Mouse (Mus musculus) cerebellum, adult 9-11 months (tissue): ENCODE measurements at regions not wholly inside any gene's neighbourhood (a gene's known extent, or its start where the extent isn't known, plus 50 kb on each side); places are given as distances from the start of the nearest gene placed in this dataset.

Experiments used
- DNase-seq: peaks from one replicate; pipeline ENCODE4 v3.0.0; 2022

DNA sequence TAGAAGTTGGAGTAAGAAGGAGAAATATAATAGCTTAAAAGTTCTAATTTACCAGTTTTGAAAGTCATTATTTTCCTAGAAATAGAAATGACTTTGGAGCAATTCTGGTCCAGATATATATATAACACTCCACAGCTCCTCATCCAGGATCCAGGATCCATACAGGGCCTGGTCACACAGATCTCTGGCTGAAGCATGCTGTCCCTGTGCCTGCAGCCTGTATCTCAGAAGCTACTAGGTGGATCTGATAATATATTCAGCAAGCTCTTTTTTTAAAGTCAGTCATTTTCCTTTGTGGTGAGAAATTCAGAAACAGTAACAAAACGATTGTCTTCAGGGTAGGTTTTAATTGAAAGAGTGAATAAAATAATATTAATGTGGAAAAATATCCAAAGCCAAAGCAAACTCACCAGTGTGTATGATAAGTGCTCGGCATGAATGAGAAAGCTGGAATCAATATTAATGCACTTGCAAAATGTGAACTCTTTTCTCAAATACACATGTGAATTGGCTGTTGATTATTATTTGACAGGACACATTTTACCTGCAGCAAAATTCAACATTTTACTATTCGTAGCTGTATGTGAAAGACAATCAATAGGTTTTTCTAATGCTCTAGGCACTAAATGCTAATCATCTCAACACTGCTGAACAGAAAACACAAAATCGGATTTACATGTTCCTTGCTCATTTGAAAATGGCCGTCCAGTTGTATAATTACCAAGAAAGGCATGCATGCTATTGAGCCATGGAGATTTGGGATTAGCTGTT lies 288.1 kb upstream of the Cxadr start:
- DNase-seq: no peak

DNA sequence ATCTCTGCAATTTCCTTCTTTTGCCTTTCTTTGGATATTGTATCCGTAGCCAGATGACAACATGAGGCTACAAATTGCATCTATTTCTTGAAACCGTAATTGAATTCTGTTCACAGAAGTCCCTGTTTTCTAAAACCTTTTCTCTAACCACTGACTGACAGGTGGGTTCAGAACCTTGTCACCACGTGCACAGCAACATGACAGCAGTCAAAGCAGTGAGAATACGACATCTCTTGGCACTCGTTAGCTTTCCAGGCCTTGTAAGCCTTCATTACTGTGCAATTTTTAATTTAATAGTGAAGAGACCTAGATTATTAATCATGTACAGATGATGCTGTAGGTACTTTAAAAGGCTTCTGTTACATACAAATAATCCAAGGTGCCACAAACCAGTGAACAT lies 297.3 kb upstream of the Cxadr start:
- no peak for DNase-seq

DNA sequence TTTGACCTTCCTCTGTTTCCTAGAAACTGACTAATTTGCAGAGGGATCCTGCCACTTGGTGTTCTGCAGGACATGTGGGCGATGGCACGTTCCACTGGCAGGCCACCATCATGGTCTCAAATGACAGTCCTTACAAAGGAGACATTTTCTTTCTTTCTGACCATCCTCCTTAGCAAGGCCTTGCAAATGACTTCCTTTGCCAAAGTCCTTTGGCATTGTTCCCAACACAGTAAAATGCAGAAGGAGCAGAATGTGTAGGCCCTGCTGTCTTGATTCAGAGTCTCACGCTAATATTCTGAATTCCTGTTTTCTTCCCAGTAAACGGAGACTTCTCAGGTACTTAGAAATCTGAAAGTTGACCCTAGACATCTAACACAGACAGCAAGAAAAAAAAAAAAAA lies 308.3 kb upstream of the Cxadr start:
- DNase-seq: no peak

DNA sequence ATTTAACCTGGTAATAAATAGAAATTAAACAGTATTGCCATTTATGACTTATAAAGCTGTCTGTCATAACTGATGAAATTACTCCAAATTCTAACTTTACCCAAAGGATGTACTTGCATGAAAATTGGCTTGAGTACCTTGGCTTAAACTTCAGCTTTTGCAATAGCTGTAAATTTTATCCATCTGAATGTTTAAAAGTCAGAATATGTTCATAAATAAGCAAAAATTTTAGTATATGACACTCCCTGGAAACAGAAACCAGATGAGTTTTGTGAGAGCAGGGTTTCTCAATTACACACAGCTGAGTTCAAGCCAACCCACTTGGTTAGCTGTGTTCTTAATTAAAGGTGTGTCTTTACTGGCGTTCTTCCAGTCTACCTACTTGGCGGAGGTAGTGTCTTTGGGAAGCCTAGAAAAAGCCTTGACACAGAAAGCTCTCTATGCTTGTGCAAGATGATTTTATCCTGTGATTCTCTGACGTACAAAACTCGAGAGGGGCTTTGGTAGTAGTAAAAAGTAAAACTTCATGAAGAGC lies 311.4 kb upstream of the Cxadr start:
- DNase-seq: no peak

DNA sequence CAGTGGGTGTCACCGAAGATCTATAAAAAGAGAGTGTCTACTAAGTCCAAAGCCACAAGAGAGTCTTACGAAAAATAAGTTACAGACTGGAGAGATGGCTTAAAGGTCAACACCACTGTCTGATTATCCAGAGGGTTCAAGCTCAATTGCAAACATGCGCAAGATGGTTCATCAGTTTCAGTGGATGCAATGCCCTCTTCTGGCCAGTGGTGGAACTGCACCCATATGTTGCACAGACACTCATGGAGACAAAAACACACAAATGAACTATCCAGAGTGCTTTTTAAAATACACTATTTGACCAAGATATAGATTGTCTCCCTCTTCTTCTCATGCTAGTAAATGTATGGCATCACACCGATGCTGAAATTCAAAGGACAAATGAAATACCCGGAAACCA lies 312.1 kb upstream of the Cxadr start:
- DNase-seq: no peak

DNA sequence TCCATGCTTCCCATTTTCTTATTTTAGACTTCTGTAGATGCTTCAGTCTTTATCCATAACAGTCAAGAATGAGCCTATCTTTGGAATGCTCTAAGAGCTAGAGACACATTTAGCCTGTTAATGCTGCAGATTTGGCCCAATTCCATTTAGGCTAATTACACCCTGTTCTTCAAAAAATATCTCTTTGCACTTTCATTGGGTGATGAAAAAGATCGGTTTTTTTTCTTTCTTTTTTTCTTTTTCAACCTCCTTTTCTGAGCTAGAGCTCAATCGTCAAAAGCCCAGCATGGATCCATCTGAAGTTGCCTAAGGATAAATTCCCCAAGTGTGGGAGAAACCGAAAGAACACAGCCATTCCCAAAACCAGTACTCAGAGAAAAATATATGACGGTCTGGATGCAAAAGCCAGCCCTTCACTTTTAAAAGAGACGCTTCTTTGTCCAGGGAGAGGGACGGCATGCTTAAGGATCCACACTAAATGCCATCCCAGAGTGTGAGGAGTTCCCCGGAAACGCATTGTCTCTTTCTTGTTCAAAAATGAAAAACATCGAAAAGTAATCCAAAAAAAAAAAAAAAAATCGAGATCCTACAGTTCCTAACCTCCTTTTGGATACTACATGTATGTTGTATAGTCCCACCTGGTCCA lies 314.3 kb upstream of the Cxadr start:
- no peak for DNase-seq

DNA sequence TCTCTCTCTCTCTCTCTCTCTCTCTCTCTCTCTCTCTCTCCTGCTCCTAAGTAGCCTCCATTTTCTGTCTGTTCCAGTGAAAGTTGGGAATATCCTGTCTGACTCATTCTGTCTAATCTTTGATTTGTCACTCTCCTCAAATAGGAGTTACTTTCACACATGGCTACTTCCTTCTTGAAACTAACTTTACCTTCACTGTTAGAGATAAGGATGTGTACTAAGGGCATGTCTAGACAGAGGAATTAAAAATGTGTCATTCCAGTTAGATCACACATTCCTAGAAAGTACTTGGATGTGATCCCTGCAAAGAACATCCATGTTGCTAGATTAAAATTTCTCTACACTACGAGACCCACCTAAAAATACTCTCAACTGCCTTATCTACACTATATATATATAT lies 346.9 kb upstream of the Gm11146 start:
- DNase-seq: no peak

DNA sequence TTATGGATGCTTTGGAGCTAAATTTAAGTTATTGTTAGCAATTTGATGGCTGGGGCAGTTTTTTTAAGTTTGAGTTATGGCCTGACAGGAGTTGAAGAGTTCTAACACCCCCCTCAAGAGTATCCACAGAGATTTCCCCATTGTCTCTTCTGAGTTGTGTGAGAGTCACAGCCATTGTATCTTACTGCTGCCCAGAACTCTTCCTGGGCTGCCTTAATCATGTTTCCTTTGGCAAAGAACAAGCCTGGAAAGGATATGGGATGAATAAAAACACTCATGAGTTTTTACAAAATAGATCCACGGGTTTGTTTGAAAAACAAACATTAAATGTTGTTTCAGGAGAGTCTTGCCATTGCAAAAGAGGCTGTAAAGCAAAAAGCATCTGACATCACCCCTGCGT lies 343.5 kb upstream of the Gm11146 start:
- DNase-seq: no peak

DNA sequence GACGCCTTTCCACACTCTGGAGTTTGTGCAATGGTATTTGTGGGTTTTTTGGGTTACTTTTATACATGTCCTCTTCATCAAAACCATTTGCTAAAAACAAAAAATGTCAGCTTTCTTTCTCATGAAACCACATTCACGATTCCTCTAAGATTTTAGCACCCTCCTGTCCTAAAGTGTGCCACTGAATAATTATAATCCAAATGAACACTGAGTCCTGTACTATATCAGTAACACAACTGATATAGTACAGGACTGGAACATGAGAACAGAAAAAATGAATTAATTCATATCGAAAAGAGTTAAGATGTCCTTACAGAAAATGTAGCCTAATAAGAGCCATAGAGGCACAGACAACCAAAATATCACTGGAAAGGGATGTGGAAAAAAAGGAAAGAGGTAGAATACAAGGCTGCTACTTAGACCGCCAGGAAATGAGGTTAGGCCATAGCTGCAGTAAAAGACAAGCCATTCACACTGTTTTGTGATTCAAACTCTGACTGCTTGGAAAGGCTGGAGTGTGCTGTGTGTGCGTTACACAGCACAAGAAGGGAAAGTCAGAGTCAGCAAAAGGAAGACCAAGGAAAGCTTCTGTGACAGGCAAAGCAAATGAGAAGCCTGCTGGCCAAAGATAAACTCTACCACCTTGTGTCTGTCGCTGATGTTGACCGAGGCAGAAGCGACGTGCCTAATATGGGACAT lies 329.3 kb upstream of the Gm11146 start:
- DNase-seq: no peak

DNA sequence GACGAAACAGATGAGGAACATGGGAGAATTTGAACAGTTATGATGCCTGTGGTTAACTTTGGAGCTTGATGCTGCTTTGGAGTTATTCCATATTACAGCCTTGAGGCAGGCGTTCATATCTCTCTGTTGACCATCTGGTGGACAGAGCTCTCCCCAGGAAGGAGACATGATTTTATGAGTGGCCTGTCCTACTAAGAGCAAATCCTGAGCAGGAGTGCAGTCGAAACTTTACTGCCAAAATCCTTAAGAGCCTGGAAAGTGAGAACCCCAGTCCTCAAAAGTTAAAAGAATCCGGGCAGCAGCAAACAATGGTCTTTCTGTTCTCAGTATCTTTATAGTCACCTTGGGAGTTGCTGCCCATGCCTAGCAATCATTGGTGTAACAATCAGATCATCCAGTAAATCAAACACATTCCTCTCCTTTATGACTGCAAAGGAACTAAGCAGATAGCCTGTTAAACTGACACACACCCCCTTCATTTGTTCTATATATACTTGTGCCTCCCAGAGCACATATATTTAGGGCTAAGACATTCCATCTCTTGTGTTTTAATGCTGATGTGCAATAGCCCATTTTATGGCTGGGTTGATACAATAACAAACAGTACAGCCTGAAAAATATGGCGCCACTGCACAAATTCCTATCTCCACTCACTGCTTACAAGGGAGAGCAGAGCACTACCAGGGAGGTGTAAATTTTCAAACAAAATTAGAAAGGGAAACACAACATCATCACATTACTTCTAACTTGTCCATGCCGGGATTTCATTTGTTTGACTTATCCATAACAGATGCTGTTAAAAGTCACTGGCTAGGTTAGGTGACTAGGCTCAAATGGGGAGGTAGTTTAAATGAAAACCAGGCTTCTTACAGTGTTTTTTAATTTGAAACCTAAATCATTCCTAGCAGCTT lies 312.5 kb upstream of the Gm11146 start:
- DNase-seq: no peak

DNA sequence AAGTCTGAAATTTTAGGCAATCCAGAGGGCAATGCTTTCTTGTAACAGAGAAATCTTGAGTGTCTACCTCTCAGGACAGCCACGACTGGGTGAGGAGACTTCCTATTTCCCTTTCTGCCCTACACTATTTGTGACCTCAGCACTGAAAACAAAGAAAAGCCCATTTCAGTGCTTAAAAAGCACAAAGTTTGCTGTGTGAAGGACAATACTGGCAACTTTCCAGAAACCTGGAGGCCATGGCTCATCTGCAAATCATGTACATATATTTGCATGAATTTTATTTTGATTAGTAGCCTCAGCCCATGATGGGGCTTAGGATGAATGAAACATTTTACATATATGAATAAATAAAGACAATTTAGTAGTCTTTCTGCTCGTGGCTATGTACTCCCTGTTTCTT lies 292.4 kb upstream of the Gm11146 start:
- DNase-seq: no peak

DNA sequence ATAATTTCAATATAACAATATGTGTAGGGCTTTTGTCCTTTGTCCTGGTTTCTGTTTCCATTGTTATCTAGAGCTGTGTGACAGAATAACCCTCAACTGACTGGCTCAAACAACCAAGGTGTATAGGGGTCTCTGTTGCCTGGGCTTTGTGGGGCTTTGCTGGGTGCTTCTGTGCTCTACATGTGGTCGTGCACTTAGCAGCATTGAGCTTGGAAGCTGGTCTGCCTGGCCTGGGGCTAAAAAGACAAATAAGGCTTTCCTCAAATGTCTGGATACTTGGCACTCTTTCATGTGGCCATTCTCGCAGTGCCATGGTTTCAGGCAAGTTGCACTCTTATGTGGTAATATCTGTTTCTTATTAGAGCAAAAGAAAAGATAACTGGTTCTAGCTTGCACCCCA lies 291.8 kb upstream of the Gm11146 start:
- no peak for DNase-seq

DNA sequence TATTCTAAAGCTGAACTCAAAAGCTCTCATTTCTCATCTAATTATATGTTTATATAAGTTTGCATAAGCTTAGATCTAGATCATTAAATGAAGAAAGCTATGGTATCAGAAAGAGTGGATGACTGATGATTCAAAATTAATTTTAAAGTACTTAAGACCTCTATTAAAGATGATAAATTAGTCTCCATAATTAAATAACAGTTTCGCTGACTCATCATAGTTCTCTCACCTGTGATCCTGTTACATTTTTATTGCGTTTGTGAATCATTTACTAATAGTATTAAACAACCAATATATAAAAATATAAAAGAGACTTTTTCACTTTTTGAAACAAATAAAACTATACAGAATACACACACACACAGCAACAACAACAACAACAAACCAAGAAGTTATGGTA lies 290.8 kb upstream of the Gm11146 start:
- no peak for DNase-seq

DNA sequence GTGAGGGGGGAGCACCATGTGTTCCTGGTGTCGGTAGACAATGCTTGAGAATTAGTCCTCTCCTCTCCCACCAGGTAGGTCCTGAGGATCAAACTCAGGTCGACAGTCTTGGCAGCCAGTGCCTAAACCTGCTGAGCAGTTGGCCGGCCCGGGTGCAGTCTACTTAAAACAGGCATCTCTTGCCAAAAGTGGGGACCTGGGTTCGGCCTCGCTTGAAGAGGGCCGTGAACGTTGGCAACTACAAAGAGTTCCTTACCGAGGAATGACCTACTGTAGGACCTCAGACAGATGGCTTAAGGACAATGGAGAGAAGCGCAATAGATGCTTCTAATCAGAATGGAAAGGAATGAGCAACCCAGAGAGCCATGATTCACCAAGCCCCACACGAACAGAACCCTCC lies 287.5 kb upstream of the Gm11146 start:
- peak; percentile 30 for DNase-seq

DNA sequence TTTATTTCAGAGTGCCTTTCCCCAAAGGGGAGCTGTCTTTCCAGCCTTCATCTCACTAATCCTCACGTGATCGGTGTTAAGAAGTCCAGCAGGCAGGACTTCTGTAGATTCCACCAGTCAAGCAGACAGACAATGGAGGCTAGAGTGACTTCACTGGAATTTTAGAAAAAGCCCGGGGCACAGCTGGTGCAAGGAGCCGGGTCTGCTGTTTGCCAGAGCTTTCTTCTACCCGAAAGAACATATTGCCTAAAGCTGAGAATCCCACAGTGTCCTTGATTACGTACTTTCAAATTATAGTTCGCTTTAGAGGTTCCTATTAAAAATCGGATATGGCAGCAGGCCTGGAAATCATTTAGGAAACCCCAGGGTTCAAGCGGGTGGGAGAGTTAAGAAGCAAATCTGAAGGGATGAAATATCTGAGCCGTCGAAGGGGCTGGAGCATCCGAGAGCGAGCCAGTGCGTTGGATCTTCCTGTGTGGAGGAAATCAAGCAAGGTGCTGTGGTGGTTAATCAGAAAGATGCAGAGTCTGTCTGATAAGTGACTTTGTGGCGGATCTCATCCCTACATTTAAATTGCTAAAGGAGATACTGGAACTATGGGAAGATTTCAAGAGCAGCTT lies 283.3 kb upstream of the Gm11146 start:
- DNase-seq: no peak

DNA sequence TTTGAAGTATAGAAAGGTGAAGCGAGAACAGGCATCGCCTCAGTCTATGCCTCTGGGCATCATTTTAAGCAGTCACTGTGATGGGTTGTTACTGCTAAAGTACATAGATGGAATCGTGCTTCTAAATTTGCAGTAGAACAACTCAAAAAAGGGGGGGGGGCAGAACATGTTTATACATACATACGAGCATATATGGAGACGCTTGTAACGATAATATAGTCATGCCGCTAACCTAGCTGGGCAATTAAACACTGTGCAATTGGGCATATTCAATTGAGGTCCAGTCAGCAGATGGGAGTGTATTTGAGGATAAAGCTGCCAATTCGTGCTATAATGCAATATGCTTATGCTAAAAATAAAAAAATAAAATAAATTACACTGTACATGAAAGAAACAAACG lies 282.6 kb upstream of the Gm11146 start:
- no peak for DNase-seq

DNA sequence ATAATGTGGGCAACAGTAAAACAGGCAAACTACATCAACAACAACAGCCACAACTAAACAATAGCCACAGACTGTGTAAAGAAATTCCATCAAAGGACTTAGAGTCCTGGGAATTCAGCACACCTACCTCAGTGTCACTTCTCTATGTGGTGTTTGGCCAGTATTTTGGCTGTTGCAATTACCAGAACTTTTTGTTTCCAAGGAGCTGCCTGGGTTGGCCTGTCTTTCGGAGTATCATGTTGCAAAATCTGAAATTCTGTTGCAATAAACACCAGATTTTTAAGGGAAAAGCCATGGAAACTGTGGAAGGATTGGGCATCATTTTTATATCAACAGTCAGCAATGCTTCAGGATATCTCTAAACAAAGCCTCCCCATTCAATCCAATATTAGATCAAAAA lies 275.1 kb upstream of the Gm11146 start:
- no peak for DNase-seq

DNA sequence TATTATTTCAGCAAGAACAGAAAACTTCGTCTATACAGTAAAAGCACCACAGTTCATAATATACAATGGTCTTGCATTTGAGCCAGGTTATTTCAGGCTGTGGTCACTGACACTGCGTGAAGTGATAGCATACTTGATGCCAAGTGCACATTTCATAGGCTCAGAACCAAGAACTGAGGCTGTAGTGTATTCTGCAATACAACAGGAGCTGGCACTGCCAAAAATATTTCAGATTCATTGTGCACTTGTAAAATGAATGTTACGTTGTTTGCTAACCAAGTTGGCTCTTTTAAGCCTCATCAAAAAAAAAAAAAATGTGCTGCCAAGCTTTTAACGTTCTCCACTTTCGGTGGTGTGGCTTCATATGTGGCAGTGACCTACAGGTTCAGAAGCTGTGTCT lies 261.4 kb upstream of the Gm11146 start:
- DNase-seq: no peak

DNA sequence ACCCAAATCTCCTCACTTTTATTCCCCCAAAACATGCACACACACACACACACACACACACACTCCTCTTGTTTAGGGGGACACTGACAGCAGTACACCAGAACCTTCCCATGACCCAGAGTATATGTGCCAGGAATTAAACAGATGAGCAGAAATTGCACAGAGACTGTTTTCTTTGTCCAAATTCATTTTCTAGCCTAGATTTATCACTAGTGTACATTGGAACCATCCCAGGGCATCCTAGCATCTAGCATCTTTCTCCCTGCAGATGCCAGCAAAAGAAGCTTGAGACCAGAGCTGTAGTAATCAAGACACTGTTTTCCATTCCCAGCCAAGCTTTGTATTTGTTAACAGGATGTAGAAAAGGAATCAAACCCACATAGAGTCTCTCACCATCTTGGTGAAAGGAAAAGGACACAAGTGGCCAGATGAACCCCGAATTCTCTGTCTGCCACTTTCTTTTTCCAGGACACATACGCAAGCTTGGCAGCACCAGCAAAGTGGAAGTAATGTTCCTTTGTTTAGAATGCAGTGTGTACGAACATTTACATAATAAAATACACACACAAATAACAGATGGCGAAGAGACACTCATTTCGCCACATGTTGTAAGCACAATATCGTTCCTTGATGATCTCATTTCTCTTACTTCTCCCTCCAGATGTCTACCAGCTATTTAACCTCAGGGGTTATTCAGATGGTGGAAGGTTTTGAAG lies 250.3 kb upstream of the Gm11146 start:
- no peak for DNase-seq

DNA sequence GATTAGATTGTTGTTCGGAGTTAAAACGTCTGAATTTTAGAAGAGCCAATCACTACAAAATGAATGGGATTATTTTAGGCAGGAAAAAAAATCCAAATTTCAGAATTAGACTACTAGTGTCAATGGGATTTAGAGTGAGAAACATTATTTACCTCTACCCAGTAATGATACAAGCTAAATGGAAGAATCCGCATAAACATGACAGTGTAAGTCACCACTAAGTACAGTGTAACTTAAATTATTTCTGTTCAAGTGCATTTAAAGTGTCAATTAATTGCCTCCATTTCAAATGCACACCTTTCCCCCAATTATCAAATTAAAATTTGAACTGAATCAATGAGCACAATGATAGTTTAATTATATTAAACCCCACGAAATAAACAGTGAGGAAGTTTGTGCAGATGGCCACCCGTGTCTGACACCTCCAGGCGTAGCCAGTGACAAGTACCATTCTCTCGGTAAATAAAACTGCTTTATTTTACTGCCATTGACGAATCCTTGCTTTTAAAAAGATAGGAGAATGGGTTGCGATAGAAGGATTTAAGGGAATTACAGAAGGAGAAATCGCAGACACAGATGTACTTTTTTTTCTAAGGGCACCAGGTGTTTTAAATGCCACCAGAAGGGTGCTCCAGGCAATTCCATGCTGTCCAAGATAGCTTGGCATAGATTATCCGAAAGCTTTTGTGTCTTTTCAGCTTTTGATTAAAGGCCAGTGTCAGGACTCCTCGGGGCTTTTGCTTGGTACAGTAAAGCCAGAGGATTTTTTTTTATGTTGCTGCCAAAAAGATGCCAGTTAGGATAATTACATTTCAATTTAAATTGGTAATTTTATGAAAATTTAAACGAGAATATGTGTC lies 249.5 kb upstream of the Gm11146 start:
- no peak for DNase-seq

DNA sequence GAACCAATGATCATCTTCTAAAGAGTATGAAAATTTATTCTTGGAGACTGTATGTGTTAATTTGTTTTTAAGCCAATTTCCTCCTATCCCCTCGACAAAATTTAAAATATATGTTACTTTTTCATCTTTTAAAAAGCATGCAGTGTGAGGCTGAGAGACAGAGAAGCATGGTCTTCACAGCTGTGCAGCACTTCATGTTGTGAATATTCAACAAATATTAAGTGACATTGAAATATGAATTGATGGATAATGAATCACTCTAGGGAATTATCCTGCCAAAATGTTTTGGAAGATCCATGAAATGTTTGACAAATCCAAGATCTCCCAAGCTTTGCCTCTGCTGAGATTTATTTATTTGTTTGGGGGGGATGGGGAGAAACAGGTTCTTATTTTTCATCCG lies 233.9 kb upstream of the Gm11146 start:
- no peak for DNase-seq
